Mouse (Mus musculus) brain, embryonic 14.5 days (tissue): ENCODE measurements around the gene Clca3a2.

Source experiments
- CTCF ChIP-seq: fragments of 200-500 bp; IDR thresholded peaks from 2 replicates; pipeline ENCODE4 v1.5.1; 2012; ENCODE audit warnings: inconsistent platforms, mild to moderate bottlenecking, moderate library complexity, borderline replicate concordance; ENCODE audit not compliant: insufficient read depth, insufficient read length; ENCODE audit errors: extremely low read depth
- POLR2A ChIP-seq: fragments of 200-500 bp; IDR thresholded peaks from 2 replicates; pipeline ENCODE4 v1.6.1; 2012; ENCODE audit warnings: mild to moderate bottlenecking, inconsistent platforms, borderline replicate concordance; ENCODE audit not compliant: poor library complexity, insufficient read depth, insufficient read length, severe bottlenecking; ENCODE audit errors: extremely low read depth

GRCm38 (mm10) chr3:144759719-144760118, 59.6 kb downstream of the Clca3a2 start:
- TF ChIP-seq CTCF (no peak), POLR2A (no peak)
